ENCODE assay signal across 8 mouse cellular contexts in the genomic region with DNA sequence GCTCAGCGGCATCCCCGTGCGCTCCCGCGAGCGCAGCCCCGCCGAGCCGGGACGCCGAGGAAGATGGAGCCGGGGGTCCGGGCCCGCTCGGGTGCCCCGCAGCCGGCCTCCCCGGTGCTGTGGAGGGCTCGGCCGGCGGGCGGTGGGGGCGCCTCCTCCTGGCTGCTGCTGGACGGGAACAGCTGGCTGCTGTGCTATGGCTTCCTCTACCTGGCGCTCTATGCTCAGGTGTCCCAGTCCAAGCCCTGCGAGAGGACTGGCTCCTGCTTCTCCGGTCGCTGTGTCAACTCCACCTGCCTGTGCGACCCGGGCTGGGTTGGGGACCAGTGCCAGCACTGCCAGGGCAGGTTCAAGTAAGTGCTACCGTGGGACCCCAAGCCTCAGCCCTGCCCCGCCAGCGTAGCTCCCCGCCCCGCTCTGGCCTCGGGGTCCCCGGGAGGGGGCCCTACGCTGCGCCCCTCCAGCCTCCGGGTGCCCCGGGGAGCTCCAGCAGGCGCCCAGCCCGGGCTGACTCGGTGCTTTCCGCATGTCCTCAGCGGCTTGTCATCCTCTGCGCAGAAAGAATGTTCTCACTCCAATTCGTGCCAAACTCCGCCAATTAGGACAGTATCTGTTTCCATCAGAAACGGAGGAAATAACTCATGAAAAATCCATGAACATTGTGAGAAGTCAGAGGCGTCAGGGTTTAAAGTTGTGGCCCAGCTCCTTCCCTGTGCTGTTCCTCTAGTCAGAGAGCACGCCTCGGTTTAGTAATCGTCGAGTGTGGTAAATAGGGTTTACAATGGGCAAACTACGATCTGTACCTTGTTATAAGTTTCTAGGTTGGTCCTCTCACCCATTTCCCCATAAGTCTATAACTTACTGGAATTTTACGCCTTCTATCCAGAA. TPM values are rescaled to one million over a fixed set of nuclear protein-coding genes. Genes with fewer than 3 reads are reported as not detected.
A peak's percentile ranks its signal among the peaks of the same experiment; 100 is the strongest.
DNase-seq lines count a peak whose midpoint lies in the region; ATAC-seq lines count a peak whose summit lies in the region.

No protein-coding gene starts in this region.

- H3K27ac ChIP-seq in hindbrain, embryonic 16.5 days (ENCODE audit: low read depth, low read length) = peak overlapping the region; percentile 97

- peak; percentile 70 for DNase-seq in R1 (ENCODE audit: low read depth, low spot score)
- DNase-seq in cerebellum, adult 8-10 months = peak; percentile 10
- DNase-seq in frontal cortex, postnatal 36 days (ENCODE audit: low spot score in 2 of 2) = peak; percentile 25 to 37
- peak; percentile 25 to 29 for DNase-seq in left cerebral cortex, postnatal 14 days (ENCODE audit: low spot score in 2 of 2)
- peak; percentile 42 for DNase-seq in right cerebral cortex, postnatal 14 days

- peak overlapping the region; percentile 94 for H3K4me3 ChIP-seq in hindbrain, embryonic 16.5 days (ENCODE audit: low read length)
- peak overlapping the region; percentile 97 for H3K4me3 ChIP-seq in megakaryocyte, embryonic 14.5 days (replicated peaks)

- ATAC-seq in hindbrain, embryonic 16.5 days = peak; percentile 71
- no peak for ATAC-seq in granulocyte monocyte progenitor cell, adult 5-6 weeks (replicated peaks; ENCODE audit: poor library complexity, severe bottlenecking)

- peaks cover 15% of the 10 kb centered on the region for H3K4me1 ChIP-seq in hindbrain, embryonic 16.5 days (ENCODE audit: control insufficient read depth, insufficient read depth, low read depth, low read length)
- peaks cover 25% of the 10 kb centered on the region for H3K4me1 ChIP-seq in megakaryocyte, embryonic 14.5 days

- intact Hi-C loops in left cerebral cortex, postnatal 14 days (cut with DNase I) = loop anchor here (5.0 kb wide), 1 partner anchor 129 kb away; no protein-coding TSS in a partner anchor

- H3K27me3 ChIP-seq in hindbrain, embryonic 16.5 days (replicated peaks; ENCODE audit: control insufficient read depth, insufficient read depth, low read length) = no peaks in the 10 kb centered on the region
- H3K27me3 ChIP-seq in megakaryocyte, embryonic 14.5 days (replicated peaks) = peaks cover 55% of the 10 kb centered on the region

- H3K9ac ChIP-seq in hindbrain, embryonic 16.5 days (ENCODE audit: low read depth, low read length) = peak overlapping the region; percentile 95

- H3K36me3 ChIP-seq in hindbrain, embryonic 16.5 days (ENCODE audit: control insufficient read depth, insufficient read depth, low read length) = no peaks in the 10 kb centered on the region
- H3K36me3 ChIP-seq in megakaryocyte, embryonic 14.5 days (replicated peaks; ENCODE audit: low read length) = no peaks in the 10 kb centered on the region

- no peaks in the 10 kb centered on the region for H3K9me3 ChIP-seq in hindbrain, embryonic 16.5 days (ENCODE audit: control insufficient read depth, low read length)
- H3K9me3 ChIP-seq in megakaryocyte, embryonic 14.5 days = no peaks in the 10 kb centered on the region

- peak overlapping the region; percentile 99 for H3K4me2 ChIP-seq in hindbrain, embryonic 16.5 days (ENCODE audit: low read length)

- WGBS in hindbrain, embryonic 16.5 days = under 1% methylated on average over 37 of the region's 57 CpGs

RNA-seq across cellular contexts. Expression of a gene that starts 0.7 kb away (rescaled TPM):
- polyA plus RNA-seq in hindbrain, embryonic 16.5 days (2015; fragmentation: Nextera tagmentation; extraction: Ambion mirVana) = 5.3 and 6.5 TPM in 2 replicates
- total RNA-seq in left cerebral cortex, postnatal 14 days (2021) = 100 to 1,000 TPM; 110 to 123 TPM
- 0.25 TPM in 1 of 2 replicates, not detected in the other for polyA plus RNA-seq in megakaryocyte, embryonic 14.5 days (2012; ENCODE audit: insufficient read depth, low replicate concordance)
- total RNA-seq in granulocyte monocyte progenitor cell, adult 5-6 weeks (2014; fragmentation: Nextera tagmentation) = 13.7 and 15.7 TPM in 2 replicates
- total RNA-seq in granulocyte monocyte progenitor cell, adult 5-6 weeks (2017) = 15.8 and 17.6 TPM in 2 replicates

Comparison
In these comparisons a context has a peak if more than half of its experiments do, and no peak if none do; other contexts are left out.
1. DNase-seq: peak in every context shown above with its lines; median percentile 70 in R1; 42 in right cerebral cortex, postnatal 14 days; 31 in frontal cortex, postnatal 36 days; 27 in left cerebral cortex, postnatal 14 days; 10 in cerebellum, adult 8-10 months.
2. RNA of a gene that starts 0.7 kb away (total RNA-seq): 110 to 123 TPM in left cerebral cortex, postnatal 14 days; 13.7 to 17.6 TPM in granulocyte monocyte progenitor cell, adult 5-6 weeks; every median in the first group is over 4 times any median in the second.